Mouse (Mus musculus): ENCODE measurements around the gene Ubqln4.
A peak's percentile ranks its signal among the peaks of the same experiment; 100 is the strongest.
"Not testable (repeated sequence)": the region's sequence is repeated elsewhere in the genome, so short reads cannot be mapped to it uniquely, and the experiment has no call there.

Gene Ubqln4

GRCm38 (mm10) chr3:88605666-88606065, 52.1 kb downstream of the Ubqln4 start, which contains the start of gene Arhgef2:
Arhgef2 (plus strand) TSS chr3:88605966.
- not testable (repeated sequence) for DNase-seq

DNA sequence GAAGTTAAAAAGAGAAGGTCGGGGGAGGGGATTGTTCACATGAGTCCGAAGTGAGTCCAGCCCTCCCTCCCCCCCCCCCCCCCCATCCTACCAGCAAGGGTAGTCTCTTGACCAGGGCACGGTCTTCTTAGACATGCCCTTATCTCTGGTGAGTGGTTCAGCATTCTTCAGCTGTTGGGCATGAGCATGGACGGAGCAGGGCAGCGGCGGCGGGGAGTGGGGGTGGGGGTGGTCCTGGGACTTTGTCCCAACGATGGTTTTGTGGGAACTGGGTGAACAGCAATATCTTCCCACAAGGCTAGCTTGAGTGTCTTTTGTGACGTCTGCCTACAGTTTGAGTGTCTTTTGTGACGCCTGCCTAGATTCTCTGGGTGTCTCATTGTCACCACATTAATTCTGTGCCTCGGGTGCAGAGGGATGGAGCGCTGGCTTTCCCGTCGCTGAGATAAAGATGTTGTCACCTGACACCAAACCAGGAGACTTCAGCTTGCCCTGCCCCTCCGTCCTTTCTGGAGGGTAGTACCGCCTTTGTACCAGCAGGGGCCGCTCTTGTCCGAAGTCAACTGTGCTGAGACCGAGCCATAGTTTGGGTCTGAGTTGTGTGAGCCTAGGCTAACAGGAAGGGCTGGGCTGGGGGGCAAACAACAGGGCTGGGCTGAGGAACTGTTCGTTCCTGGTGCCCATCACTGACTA, 53.7 kb downstream of the Ubqln4 start:
- peak; percentile 75 to 77 for DNase-seq

GRCm38 (mm10) chr3:88607758-88608138, 54.2 kb downstream of the Ubqln4 start:
- no peak for DNase-seq

DNA sequence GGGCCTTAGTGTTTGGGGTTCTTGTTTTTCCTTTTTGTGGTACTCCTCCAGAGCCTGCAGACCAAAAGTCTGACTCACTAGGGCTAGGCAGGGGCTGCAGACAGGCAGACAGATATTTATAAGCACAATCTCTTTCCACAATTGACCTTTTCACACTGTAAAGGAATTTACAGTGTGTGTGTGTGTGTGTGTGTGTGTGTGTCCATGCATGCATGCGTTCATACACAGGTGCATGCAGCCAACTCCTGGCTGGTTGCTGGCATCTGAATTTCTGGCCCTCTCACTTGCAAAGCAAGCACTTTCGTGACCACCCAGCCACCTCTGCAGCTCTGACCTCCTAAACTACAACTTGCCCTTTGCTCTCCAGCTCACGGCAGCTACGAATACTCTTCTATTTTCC, 55.5 kb downstream of the Ubqln4 start:
- DNase-seq: no peak

- DNase-seq: no peak
Observed at GRCm38 (mm10) chr3:88614418-88614817, 60.9 kb downstream of the Ubqln4 start.

DNA sequence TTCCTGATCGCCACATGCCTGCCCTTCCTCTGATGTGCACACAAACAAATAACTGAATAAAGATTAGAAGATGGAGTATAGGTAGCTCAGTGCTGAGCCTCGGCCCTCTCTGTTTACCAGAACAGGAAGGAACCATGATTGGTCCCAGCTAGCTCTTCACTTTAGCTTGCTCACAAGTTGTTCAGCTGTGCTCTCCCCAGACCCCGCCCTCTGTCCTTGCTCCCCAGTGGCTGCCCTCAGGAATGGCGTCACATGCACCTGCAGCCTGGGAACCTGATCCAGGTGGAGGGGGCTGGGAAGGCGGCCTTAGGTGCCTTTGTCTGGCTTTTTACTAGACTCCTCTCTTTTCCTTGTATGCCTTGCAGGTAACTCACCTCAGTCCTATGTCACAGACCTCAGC, 61.6 kb downstream of the Ubqln4 start:
- no peak for DNase-seq

- no peak for DNase-seq
Observed at GRCm38 (mm10) chr3:88615902-88616391, 62.4 kb downstream of the Ubqln4 start.

- no peak for DNase-seq
Observed at GRCm38 (mm10) chr3:88616951-88617500, 63.5 kb downstream of the Ubqln4 start.

DNA sequence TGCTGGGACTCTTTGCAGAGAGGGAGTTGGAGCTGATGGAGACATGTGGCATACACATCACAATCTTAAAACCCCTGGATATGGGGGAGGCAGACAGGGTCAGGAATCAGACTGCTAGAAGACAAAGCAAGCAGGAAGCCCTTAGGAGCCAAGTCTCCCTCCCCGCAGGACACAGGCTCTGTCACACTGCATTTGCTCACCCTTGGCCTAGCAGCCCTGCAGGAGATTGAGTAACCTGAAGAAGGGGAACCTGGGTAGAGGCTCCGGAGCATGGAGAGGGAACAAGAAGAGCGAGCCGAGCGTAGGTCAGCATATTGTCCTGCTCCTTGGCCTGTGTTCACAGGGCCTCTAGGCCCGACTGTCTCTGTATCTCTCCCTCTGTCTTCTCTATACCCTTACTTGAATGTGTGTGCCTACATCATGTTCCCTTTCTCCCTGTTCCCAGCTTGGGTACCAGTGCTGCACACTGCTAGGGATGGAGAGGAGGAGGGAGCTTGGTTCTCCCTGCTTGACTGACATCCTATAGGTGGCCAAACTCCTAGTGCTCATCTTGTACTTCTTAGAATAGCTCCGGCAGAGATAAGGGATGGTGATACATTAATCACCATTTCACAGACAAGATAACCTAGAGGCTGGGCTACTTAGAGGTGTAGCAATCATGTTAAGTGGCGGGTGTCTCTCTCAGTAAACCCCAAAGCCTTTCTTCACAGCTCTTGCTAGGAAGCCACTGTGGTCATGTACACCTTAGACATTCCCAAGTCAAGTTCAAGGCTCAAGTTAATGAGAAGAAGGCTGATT, 64.7 kb downstream of the Ubqln4 start:
- DNase-seq: no peak

Measured in thymus, adult 18-20 months (tissue).